Mouse (Mus musculus): Measurements from ENCODE around the gene Tm7sf3.

The Tm7sf3 gene

DNA sequence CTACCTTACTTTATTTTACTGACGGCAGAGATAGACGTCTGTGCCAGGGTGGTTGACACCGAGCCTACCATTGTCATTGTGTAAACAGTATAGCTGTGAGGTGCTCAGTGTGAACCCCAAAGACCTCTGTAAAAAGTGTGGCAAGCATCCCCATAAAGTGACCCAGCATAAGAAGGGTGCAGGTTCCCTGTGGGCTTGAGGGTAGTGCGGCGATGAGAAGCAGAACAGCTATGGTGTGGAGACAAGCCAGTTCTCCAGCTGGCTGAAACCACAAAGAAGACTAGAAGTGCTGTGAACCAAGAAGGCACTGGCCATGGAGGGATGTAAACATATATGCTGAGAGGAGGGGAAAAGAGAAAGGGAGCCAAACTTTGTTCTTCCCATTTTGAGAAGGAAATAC lies 19.0 kb upstream of the Tm7sf3 start:
- in situ Hi-C loops (cut with MboI, MseI): loop anchor here (25.0 kb wide), 1 partner anchor 326 kb away; no protein-coding TSS in a partner anchor

DNA sequence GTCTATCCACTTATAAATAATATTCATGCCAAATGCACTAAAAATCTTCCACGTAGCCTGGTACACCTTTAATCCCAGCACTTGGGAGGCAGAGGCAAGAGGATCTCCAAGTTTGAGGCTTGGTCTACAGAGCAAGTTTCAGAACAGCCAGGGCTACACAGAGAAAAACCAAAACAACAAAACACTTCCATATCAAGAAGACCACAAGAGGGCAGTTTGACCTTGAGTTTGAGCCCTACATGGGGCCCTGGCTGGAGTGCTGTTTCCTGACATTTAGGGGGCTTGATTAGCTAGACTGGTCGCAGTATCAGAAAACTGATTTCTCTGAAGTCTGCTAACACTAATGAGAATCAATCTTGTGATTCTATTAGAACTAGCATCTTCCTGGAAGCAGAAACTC lies 18.0 kb upstream of the Tm7sf3 start:
- in situ Hi-C loops (cut with MboI, MseI): loop anchor here (25.0 kb wide), 1 partner anchor 327 kb away; no protein-coding TSS in a partner anchor

DNA sequence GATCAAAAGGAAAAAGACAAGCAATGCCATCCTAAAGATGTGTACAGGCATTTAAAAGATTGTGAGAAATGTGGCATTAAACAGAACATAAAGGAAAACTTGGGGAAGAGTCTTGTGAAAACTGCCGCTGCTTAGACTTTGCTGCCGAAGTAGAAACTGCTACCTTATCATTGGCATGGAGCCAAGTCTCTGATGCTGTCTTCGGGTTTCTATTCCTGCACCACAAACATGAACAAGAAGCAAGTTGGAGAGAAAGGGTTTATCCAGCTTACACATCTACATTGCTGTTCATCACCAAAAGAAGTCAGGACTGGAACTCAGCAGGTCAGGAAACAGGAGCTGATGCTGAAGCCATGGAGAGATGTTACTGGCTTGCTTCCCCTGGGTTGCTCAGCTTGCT lies 10.6 kb upstream of the Tm7sf3 start:
- in situ Hi-C loops (cut with MboI, MseI): loop anchor here (25.0 kb wide), 1 partner anchor 334 kb away; no protein-coding TSS in a partner anchor

DNA sequence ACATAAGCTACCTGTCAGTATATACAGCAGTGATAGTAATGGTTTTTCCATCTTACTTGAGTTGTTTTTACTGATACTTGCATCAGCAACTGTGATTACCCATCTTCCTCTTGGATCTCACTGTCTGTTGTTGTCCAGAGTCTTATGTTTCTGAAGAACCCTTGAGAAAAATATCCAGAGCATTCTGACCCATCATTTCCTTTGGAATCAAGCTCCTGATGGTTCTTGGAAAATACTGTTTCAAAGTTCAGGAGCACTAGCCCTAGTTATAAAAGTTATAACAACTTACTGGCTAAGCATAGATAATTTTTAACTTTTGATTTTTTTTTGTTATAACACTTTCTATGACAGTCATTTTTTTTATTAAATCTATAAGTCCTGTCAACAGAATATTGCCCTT lies 8.8 kb upstream of the Tm7sf3 start:
- in situ Hi-C loops (cut with MboI, MseI): loop anchor here (25.0 kb wide), 1 partner anchor 336 kb away; no protein-coding TSS in a partner anchor

DNA sequence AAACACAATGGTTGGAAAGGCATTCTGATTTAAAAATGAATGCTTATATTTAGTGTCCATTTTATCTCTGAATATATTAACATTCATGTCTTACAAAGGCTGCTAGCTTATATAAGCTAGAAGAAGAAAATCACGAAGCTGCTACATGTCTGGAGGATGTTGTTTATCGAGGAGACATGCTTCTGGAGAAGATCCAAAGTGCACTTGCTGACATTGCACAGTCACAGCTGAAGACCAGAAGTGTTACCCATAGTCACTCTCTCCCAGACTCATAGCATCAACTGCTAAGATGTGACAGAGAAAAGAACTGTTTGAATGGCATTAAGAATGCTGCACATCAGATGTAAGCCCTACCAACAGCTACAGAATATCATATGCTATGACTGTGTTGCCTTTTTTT lies 7.4 kb upstream of the Tm7sf3 start:
- in situ Hi-C loops (cut with MboI, MseI): loop anchor here (25.0 kb wide), 1 partner anchor 337 kb away; no protein-coding TSS in a partner anchor

DNA sequence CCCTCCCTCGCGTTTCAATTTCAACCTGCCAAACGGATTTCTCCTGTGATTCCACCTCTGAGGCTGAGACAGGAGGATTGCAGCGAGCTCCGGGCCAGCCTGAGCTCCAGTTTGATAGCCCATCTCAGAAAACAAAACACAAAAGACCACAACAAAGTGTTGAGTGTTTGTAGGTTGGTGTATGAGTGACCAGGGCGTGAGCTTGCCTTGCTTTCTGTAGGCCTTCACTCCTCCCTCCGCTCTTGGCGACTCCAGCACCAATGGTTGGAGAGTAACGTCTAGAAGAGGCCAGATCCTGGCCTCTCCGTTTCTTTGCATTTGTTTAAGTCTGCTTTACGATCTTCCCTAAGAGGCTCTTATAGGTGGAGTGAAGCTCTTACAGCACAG lies 553 bp upstream of the Tm7sf3 start:
- in situ Hi-C loops (cut with MboI, MseI): no loop called here

DNA sequence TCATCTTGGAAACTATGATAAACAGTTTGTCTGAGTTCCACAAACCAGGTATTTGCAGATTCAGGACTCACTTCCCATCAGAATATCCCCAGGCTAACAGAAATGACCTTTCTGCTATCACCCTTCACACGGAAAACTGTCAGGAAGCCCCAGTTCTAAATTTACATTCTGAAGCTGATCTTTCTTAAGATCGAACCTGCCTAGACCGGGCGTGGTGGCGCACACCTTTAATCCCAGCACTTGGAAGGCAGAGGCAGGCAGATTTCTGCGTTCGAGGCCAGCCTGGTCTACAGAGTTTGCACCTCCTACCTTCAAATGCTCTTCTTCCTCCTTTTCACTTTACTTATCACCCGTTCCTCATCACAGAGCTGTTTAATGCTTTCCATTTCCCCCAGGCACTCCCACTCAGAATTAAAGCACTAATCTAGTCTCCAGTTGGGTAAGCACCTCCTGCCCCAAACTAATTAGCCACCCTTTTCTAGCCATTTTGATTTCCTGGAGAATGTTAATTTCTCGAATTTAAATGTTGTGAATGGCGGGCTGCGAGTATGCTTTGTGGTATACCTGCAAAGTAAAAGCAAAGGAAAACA lies 908 bp downstream of the Tm7sf3 start:
- in situ Hi-C loops (cut with MboI, MseI): no loop called here

DNA sequence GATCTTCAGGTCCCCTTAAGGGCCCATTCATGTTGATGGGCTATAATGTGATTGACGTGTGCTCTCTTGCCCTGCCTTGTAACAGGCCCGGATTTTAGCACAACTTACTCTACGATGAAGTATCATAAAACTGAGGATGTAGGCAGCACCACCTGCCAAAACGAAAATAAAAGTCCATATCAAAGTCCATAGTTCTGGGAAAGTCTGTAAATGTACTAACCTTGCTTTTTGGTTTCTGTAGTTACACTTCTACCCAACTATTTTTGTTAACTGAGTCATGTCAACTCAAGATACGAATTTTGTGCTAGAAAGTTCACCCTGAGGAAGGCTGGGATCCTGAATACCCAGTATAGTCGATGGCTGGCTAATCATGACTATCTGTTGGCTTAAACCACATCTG lies 1.6 kb downstream of the Tm7sf3 start:
- in situ Hi-C loops (cut with MboI, MseI): no loop called here

DNA sequence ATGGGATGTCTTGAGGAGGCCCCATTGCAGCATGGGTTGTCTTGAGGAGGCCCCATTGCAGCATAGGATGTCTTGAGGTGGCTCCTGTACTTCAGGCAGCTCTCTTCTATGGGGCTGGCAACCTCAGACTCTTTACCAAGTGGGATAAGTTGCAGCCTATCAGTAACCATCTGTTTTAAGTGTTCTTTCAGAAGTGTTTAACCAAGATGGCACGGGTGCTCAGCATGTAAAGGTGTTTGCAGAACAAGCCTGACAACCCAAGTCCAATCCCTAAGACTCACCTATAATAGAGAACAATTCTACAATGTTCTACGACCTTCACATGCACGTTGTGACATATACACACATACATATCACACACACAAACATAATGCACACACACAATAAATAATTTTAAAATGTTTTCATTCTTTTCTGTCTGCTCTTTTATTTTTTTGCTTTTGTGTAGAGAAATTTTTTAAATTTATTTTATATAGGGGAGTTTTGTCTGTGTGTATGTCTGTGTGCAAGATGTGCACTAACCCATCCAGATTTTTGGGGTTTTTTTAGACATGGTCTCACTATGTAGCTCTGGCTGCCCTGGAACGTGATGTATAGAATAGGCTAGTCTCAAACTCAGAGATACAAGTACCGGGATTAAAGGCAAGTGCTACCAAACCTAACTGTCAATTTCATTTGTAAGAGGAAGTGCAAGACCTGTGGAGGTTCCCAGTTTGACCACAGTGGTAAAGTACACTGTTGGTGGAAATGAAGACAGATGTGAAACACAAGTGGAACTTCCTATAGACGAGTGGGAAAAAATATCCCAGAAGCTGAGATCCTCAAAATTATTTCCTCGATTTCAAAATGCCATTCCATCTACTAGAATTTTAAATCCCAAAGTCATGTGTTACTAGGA lies 2.3 kb downstream of the Tm7sf3 start:
- in situ Hi-C loops (cut with MboI, MseI): no loop called here

DNA sequence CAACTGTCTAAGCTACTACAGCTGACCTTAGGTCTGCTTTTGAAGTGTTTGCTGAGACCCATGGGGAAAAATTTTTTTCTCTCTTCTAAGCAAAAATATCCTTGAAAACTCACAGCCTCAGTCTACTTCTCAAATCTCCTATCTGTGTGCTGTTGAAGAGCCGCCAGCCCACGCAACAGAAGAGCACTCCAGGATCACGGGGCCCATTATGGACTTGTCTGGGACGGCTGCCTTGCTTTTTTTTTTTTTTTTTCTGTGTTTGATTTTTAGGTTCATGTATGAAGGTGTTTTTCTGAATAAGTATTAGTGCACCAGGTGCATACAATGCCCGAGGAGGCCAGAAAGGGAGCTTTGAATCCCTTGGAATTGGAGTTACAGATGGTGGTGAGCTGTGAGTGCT lies 6.1 kb downstream of the Tm7sf3 start:
- in situ Hi-C loops (cut with MboI, MseI): no loop called here

DNA sequence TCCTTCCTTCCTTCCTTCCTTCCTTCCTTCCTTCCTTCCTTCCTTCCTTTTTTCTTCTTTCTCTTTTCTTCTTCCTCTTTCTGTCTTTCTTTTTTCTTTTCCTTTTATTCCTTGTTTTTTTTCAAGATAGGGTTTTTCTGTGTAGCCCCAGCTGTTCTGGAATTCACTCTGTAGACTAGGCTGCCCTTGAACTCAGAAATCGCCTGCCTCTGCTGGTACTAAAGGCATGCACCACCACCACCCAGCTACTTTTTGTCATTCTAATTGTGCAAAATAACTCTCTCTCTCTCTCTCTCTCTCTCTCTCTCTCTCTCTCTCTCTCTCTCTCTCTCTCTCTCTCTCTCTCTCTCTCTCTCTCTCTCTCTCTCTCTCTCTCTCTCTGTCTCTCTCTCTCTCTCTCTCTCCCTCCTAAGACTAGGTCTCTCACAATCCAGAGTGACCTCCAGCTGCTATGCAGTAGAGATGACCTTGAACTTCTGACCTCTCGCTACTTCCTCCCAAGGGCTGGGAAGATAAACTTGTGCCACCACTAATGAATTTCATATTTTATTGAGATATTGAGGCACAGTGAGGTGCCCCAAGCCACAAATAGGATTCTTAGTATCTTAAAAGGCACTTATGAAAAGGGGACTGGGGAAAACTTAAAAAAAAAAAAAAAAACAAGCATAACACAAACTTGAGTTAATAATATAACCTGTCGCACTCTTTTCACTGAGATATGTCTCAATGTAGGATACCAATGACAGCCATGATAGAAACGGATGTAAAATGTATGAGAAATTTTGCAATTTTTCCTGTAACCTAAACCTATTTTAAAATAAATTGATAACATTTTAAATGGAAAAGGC lies 7.6 kb downstream of the Tm7sf3 start:
- in situ Hi-C loops (cut with MboI, MseI): no loop called here

DNA sequence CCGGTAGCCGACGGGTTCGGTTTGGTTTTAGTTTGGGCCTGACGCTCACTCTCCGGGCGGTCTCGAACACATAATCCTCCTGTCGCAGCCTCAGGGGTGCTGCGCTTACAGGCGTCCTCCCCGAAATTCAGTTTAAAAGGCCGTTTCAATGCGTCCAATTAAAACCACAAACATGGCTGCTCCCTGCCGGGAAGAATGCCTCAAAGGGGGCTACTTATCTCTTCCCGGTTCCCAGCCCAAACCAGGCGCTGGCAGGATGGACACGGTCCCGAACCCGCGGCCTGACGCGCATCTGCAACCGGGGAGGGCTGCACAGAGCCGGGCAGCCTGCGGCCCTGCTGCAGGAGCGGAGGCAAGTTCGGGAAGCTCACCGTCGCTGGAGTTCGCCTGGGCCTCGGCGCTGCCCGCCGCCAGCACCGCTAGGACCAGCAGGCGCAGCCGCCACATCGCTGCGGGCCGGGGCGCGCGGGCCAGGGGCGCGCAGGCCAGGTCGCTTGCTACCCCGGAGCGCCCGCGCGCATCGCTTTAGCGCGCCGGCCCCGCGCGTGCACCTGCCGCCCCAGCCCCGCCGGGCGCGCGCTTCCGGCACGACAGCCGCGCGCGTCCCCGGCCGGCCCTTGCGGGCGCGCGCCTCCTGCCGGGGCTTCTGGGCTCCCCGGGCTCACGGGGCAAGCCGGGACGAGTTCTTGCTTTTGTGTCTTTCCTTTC lies 8.5 kb downstream of the Tm7sf3 start:
- in situ Hi-C loops (cut with MboI, MseI): no loop called here

DNA sequence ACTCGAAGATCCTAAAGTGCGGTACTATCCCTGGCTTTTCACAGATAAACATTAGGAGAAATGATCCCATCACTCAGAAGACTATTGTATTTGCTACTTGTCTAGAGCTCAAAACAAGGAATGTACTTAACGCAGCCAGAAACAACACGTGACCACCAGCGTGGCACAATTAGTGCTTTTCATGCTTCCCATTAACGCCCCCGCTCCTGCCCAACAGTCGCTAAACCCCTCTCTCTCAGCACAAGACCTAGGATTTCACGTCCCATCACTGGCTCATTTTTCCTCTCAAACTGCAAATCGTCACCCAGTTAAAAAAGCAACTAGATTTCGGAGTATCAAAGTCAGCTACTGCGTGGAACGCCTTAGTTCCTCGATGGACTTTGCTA lies 9.0 kb downstream of the Tm7sf3 start:
- in situ Hi-C loops (cut with MboI, MseI): no loop called here

DNA sequence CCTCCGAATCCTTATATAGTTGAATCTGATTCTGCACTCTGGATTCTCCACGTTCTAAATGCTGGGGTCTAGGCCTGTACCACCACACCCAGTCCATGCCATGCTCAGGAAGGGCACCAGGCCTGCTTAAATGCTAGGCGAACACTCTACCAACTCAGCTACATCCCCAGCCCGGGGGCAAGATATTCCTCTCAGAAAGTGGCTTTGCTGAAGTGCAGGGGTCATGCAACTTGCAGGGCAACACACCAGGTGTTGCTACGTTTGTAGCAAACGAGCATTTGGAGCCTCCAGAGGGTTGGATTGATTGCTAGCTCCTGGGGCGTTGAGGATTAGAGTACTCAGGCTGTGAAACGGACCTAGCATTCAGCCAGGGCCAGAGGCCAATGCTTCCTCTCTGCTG lies 9.5 kb downstream of the Tm7sf3 start:
- in situ Hi-C loops (cut with MboI, MseI): no loop called here

DNA sequence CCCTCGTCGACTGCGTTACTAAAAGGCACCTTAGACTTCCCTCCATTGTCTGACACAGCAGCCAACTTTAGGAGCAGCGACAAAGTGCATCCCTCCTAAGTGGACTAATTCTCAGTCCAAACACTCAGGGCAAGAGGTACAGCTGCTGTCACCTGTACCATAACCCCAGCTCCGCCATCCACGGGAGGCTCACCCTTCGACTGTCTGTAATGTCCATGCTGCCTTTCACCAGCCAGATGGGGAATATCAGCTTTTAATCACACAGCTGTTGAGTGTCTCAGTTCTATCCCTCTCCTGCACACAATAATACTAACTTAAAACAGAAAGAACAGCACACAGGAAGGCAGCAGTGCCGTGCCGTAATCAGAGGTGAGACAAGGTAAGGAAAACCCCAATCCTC lies 10.2 kb downstream of the Tm7sf3 start:
- in situ Hi-C loops (cut with MboI, MseI): no loop called here

DNA sequence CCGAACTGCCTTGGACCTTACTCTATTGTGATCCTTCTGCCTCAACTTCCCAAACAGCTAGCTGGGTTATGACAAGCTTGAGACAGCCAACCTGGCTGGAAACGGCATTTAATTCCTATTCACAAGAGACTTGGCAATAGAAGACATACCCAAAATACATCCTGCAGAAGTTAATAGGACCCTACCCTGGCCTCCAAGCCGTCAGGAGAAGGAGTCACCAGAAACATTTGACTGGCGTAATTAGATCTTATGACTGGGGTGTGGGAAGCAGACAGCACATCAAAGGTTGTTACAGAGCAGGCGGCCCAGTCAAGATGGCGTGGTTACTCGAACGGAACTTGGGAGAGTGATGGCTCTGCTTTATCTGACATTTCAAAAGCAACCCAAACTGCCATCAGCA lies 10.8 kb downstream of the Tm7sf3 start:
- in situ Hi-C loops (cut with MboI, MseI): no loop called here

DNA sequence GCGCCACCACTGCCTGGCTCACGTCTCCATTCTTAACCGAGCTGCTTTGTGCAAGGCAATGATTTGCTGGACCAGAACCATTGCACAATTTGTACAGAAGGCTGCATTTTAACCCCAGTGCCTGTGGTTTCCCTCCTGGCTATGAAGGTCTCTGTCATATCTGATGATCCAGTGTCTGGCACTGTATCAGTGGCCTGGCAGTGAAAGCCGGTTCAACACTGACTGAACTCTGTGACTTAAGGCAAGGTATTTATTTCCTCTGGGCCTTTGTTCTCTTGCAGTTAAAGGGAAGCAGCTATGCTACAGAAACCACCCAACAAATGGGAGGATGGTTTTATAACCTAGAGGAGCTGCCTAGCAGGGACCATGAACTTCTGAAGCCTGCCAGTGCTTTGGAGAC lies 11.7 kb downstream of the Tm7sf3 start:
- in situ Hi-C loops (cut with MboI, MseI): no loop called here

DNA sequence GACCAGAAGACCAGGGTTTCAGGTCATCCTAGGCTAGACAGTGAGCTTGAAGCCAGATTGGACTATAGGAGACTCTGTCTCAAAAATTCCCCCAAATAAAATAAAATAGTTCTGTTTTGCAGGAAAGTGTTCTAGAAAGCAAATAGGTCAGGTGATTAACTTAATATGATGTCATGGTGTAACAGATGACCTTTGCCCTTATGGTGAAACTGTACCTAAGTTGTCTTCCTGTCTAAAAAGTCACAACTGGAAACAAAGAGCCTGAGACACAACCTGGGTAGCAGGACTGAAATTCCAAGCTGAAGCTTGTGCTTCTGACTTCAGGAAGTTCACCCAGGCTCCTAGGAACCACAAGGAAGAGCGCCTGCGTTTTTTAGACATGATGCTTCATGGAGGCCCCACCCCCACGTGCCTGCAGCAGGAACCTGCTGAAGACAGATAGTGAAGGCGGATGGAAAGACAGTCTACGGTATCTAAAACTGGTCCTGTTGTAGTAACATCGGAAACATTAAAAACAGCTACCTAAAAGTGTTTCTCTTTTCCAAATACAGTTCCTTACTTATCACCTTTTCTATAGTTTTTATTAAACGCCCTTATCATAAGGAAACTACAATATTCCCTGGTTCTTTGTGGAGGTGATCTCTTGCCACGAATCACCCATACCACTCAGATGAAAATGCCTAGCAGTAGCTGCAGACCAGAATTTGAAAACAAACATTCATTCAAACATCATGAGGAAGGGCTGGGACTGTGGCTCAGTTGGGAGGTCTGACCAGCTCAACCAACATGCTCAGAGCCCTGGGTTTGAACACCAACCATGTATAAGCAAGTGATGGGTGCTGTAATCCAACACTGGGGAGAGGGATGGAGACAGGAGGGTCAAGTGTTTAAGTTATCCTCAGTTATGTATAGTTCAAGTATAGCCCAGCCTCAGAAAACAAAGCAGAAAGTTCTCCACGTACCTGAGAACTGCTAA lies 12.6 kb downstream of the Tm7sf3 start:
- in situ Hi-C loops (cut with MboI, MseI): no loop called here

DNA sequence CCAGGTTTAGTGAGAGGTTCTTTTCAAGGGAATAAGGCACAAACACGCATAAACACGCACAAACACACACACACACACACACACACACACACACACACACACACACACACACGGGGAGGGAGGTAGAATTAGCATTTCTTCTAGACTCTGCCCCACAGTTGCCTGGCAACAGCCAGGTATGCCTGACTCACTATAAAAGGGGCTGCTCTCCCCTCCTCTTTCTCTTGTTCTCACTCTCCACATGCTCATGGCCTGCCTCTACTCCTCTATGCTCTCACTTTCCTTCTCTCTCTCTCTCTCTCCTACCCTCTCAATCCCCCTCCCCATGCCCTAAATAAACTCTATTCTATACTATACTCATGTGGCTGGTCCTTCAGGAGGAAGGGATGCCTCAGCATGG lies 14.5 kb downstream of the Tm7sf3 start:
- in situ Hi-C loops (cut with MboI, MseI): no loop called here

DNA sequence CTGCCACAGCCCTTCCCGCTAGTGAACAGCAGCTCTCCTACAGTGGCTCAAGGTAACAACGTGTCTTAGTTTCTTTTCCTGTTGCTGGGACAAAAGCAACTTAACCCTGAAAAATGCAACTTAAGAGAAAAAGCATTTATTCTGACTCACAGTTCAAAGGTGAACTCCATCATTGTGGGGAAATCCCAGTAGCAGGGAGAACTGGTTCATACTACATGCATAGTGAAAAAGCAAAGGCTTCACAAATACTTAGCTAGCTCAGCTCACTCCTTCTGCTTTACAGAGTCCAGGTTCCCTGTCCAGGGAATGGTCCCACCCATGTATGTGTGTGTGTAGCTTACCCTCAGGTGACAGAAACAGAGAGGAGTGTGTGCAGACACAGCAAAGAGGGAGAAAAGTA lies 26.0 kb downstream of the Tm7sf3 start:
- in situ Hi-C loops (cut with MboI, MseI): loop anchor here (5.0 kb wide), 1 partner anchor 39 kb away; the partner anchor contains the start of genes Fgfr1op2 and Ints13

All from T-helper 1 cell (primary cell).